Mouse (Mus musculus): ENCODE measurements around the gene Angptl4.

GRCm38 (mm10) chr17:33754656-33755055 is 27.0 kb downstream of the Angptl4 start:
- TF ChIP-seq CTCF (conservative IDR thresholded peaks at IDR 0.05; ENCODE audit: low read length), result peak; percentile 46
- no peak for TF ChIP-seq NANOG (IDR thresholded peaks at IDR 0.05; ENCODE audit: borderline replicate concordance, low read length)
- no peak for TF ChIP-seq POU5F1 (IDR thresholded peaks at IDR 0.05; ENCODE audit: borderline replicate concordance, low read length)

All from E14TG2a.4 (cell line).